Mouse (Mus musculus): ENCODE data around the gene Pus7.

GRCm38 (mm10) chr5:23721956-23722355 lies 61.6 kb downstream of the Pus7 start:
- no peak for TF ChIP-seq CTCF (IDR thresholded peaks at IDR 0.05; ENCODE audit: borderline replicate concordance, insufficient read depth, low read length)
- no peak for TF ChIP-seq POLR2A (IDR thresholded peaks at IDR 0.05; ENCODE audit: low read depth, low read length)

Data from embryonic fibroblast, embryonic 13.5 days (primary cell).